Mouse (Mus musculus): ENCODE results near the gene Ngfr.

- TF ChIP-seq CTCF (IDR thresholded peaks at IDR 0.05; ENCODE audit: low read depth) (no peak), EP300 (IDR thresholded peaks at IDR 0.05; ENCODE audit: low read depth) (no peak)
Measured at GRCm38 (mm10) chr11:95593501-95593900, 6.0 kb upstream of the Ngfr start.
